Mouse (Mus musculus) heart, postnatal 0 days (tissue): ENCODE data around the gene Tnr. TPM values are rescaled to one million over a fixed set of nuclear protein-coding genes. Genes with fewer than 3 reads are reported as not detected.

Experiments
- ATAC-seq: fragments of 200-750 bp; cut with Nextera tagmentation; 2 replicates; pipeline ENCODE4 v1.8.0; 2017; ENCODE audit warnings: low read depth, moderate number of reproducible peaks, moderate library complexity; ENCODE audit not compliant: insufficient read depth
- DNase-seq: peaks from one replicate; pipeline ENCODE4 v3.0.0-alpha.2; 2016; ENCODE audit warnings: low spot score
- H3K27ac ChIP-seq: fragments of 300-500 bp; sonication (generic); 2 replicates; pipeline ENCODE4 v1.5.1; 2014; ENCODE audit warnings: low read depth, mild to moderate bottlenecking
- H3K27me3 ChIP-seq: fragments of 300-500 bp; sonication (generic); 2 replicates; pipeline ENCODE4 v1.6.1; 2014; ENCODE audit warnings: low read length, mixed read lengths; ENCODE audit not compliant: control insufficient read depth, insufficient read depth
- H3K36me3 ChIP-seq: fragments of 300-500 bp; sonication (generic); replicated peaks from 2 replicates; pipeline ENCODE4 v1.6.1; 2014; ENCODE audit warnings: low read length, mixed read lengths; ENCODE audit not compliant: control insufficient read depth, insufficient read depth
- H3K4me1 ChIP-seq: fragments of 300-500 bp; sonication (generic); 2 replicates; pipeline ENCODE4 v1.6.1; 2014; ENCODE audit warnings: antibody characterized with exemption; ENCODE audit not compliant: control insufficient read depth, insufficient read depth
- H3K4me2 ChIP-seq: fragments of 300-500 bp; sonication (generic); 2 replicates; pipeline ENCODE4 v1.6.1; 2014; ENCODE audit warnings: low read depth, mild to moderate bottlenecking, low read length, moderate library complexity
- H3K4me3 ChIP-seq: fragments of 300-500 bp; sonication (generic); 2 replicates; pipeline ENCODE4 v1.5.1; 2014; ENCODE audit warnings: low read depth, low read length
- H3K9ac ChIP-seq: fragments of 300-500 bp; sonication (generic); replicated peaks from 2 replicates; pipeline ENCODE4 v1.6.1; 2014; ENCODE audit warnings: low read depth, low read length, mixed read lengths
- H3K9me3 ChIP-seq: fragments of 300-500 bp; sonication (generic); replicated peaks from 2 replicates; pipeline ENCODE4 v1.6.1; 2016; ENCODE audit warnings: low read length; ENCODE audit not compliant: control insufficient read depth
- CTCF ChIP-seq: IDR thresholded peaks from 2 replicates; pipeline ENCODE4 v1.5.1; 2016; ENCODE audit warnings: antibody characterized with exemption, control low read depth, low read depth
- EP300 ChIP-seq: IDR thresholded peaks from 2 replicates; pipeline ENCODE4 v1.6.1; 2016; ENCODE audit warnings: antibody characterized with exemption, low read depth
- WGBS: fragments of 180-500 bp; shearing (Covaris S2); extraction: QIAGEN DNeasy Blood & Tissue Kit; methylation state at CpG from one replicate; pipeline ENCODE4 v1.1.7; 2014; 5-methylcytosine and 5-hydroxymethylcytosine counted together
- polyA plus RNA-seq: library from polyadenylated mRNA; unstranded; fragments of >200 nt; fragmentation: Nextera tagmentation; extraction: Ambion mirVana; gene quantifications from 2 replicates; pipeline ENCODE4 v1.2.1, GENCODE M21; 2015
- total RNA-seq: library from RNA; depleted of rRNA; stranded (reverse); fragments of >200 nt; gene quantifications from 2 replicates; pipeline ENCODE4 v1.2.3, GENCODE M21; 2014; ENCODE audit warnings: low replicate concordance

The Tnr gene
- total and polyA plus RNA-seq, 2 experiments from 2014 or later = 0.04 to 0.08 TPM

- DNase-seq (no peak), ATAC-seq (no peak)
- H3K36me3 ChIP-seq = no peaks in the 10 kb centered on the region
- H3K4me3 ChIP-seq = no peak overlapping the region
- H3K4me1 ChIP-seq = no peaks in the 10 kb centered on the region
- no peak overlapping the region for H3K9ac ChIP-seq
- no peak overlapping the region for H3K4me2 ChIP-seq
- no peaks in the 10 kb centered on the region for H3K27me3 ChIP-seq
- 63% methylated on average over 7 of the region's 7 CpGs for WGBS
- H3K9me3 ChIP-seq = no peaks in the 10 kb centered on the region
- no peak for TF ChIP-seq CTCF
- TF ChIP-seq EP300 = no peak
- H3K27ac ChIP-seq = no peak overlapping the region
Measured at GRCm38 (mm10) chr1:159747969-159748368, 224.4 kb downstream of the Tnr start.

DNA sequence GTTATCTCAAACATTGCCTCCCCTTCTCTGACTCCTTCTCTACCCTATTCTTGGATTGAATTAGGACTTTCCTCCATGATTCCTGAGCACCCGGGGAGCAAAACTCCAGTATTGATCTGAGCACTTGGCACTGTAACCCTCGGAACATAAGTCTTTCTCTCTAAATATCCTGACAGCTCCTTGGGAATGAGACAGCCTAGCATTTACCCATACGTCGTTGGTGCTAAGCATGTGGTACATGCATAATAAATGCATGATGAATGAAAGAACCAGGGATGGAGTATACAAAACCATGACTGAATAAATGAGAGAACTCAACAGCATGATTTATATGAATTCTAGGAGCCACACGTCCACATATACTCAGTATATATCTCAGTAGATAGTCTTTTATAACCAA, 226.8 kb downstream of the Tnr start:
- no peak overlapping the region for H3K27ac ChIP-seq
- H3K4me1 ChIP-seq = no peaks in the 10 kb centered on the region
- no peaks in the 10 kb centered on the region for H3K36me3 ChIP-seq
- 71% methylated on average over 5 of the region's 5 CpGs for WGBS
- no peak overlapping the region for H3K9ac ChIP-seq
- DNase-seq (no peak), ATAC-seq (no peak)
- TF ChIP-seq EP300 (no peak), CTCF (no peak)
- H3K4me2 ChIP-seq = no peak overlapping the region
- H3K4me3 ChIP-seq = no peak overlapping the region
- H3K9me3 ChIP-seq = no peaks in the 10 kb centered on the region
- H3K27me3 ChIP-seq = no peaks in the 10 kb centered on the region

- Histone ChIP-seq H3K4me3 (no peak overlapping the region), H3K27me3 (no peaks in the 10 kb centered on the region), H3K27ac (no peak overlapping the region), H3K36me3 (no peaks in the 10 kb centered on the region), H3K4me2 (no peak overlapping the region), H3K4me1 (no peaks in the 10 kb centered on the region), H3K9ac (no peak overlapping the region), H3K9me3 (no peaks in the 10 kb centered on the region)
- TF ChIP-seq EP300 (no peak), CTCF (no peak)
- WGBS = 24% methylated on average over 6 of the region's 6 CpGs
- DNase-seq = no peak
- ATAC-seq = no peak
Measured at GRCm38 (mm10) chr1:159750876-159751275, 227.3 kb downstream of the Tnr start.

DNA sequence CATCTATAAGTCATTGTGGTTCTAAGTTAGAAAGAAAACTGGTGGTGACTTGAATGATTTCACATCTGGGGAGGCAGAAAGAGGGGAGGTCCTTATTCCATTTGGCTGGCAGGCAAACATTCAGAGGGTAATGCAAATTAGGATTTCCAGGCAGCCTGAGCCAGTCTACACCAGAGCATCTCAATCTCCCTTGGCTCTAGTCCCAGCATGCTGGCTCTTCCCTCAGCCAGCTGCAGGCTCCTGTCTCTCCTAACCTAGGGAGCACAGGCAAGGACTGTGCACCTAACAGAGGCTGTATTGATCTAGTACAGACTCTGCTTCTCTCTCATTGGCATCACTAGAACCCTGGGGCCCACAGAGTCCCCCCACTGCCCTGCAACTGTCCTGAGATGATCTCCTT, 237.4 kb downstream of the Tnr start:
- no peaks in the 10 kb centered on the region for H3K27me3 ChIP-seq

GRCm38 (mm10) chr1:159763901-159764300, 240.3 kb downstream of the Tnr start:
- no peak for DNase-seq
- H3K4me2 ChIP-seq = no peak overlapping the region
- H3K4me3 ChIP-seq = no peak overlapping the region
- no peaks in the 10 kb centered on the region for H3K36me3 ChIP-seq
- no peak overlapping the region for H3K9ac ChIP-seq
- H3K9me3 ChIP-seq = no peaks in the 10 kb centered on the region
- H3K27ac ChIP-seq = no peak overlapping the region
- TF ChIP-seq EP300 (no peak), CTCF (no peak)
- WGBS = 85% methylated on average over 2 of the region's 2 CpGs
- no peak for ATAC-seq
- no peaks in the 10 kb centered on the region for H3K4me1 ChIP-seq
- no peaks in the 10 kb centered on the region for H3K27me3 ChIP-seq

More for the DNA sequence above, 237.4 kb downstream of the Tnr start:
- no peak overlapping the region for H3K4me2 ChIP-seq
- no peak overlapping the region for H3K9ac ChIP-seq
- no peaks in the 10 kb centered on the region for H3K9me3 ChIP-seq
- no peak overlapping the region for H3K4me3 ChIP-seq
- H3K27ac ChIP-seq = no peak overlapping the region
- H3K4me1 ChIP-seq = no peaks in the 10 kb centered on the region
- DNase-seq (no peak), ATAC-seq (no peak)
- H3K36me3 ChIP-seq = no peaks in the 10 kb centered on the region
- TF ChIP-seq EP300 (no peak), CTCF (no peak)

GRCm38 (mm10) chr1:159764897-159765296, 241.3 kb downstream of the Tnr start:
- TF ChIP-seq CTCF (no peak), EP300 (no peak)
- H3K9ac ChIP-seq = no peak overlapping the region
- no peaks in the 10 kb centered on the region for H3K9me3 ChIP-seq
- no peak overlapping the region for H3K4me2 ChIP-seq
- no peaks in the 10 kb centered on the region for H3K27me3 ChIP-seq
- H3K27ac ChIP-seq = no peak overlapping the region
- WGBS = 60% methylated on average over 2 of the region's 2 CpGs
- H3K4me1 ChIP-seq = no peaks in the 10 kb centered on the region
- no peak for ATAC-seq
- H3K4me3 ChIP-seq = no peak overlapping the region
- H3K36me3 ChIP-seq = no peaks in the 10 kb centered on the region
- DNase-seq = no peak
